In the genomic region with DNA sequence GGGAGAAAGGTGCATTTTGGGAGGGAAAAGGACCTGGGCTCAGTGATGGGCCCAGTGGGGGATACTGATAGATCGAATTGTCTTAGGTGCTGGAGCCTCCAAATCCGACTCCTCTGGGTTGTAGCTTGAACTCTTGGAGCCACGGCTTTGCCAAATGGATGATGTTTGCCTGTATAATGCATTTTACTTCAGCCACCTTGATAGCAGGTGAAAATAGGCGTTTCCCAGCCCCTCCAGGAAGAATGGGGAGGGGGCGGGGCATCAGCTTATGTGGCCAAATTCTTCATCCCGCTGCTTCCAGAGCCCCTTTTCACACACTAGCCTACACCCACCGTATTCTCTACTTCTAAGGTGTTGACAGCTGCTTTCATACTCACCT, we compare ENCODE assay signal across 10 mouse cellular contexts. TPM values are rescaled to one million over a fixed set of nuclear protein-coding genes. Genes with fewer than 3 reads are reported as not detected.
DNase-seq lines count a peak whose midpoint lies in the region; ATAC-seq lines count a peak whose summit lies in the region.
"Had no signal": no experiment of that assay in that cellular context is flagged by ENCODE, and none has a peak within 500 bp of the region (broad histone marks: within the 10 kb centered on the region; RNA-seq: fewer than 3 reads in every experiment).

No protein-coding gene starts in this region.

- H3K4me1 ChIP-seq in heart, embryonic 15.5 days (replicated peaks), result peaks cover 13% of the 10 kb centered on the region
- H3K4me1 ChIP-seq in embryonic facial prominence, embryonic 12.5 days, result peaks cover 31% of the 10 kb centered on the region
- peaks cover 39% of the 10 kb centered on the region for H3K4me1 ChIP-seq in hindbrain, embryonic 12.5 days
- H3K4me1 ChIP-seq in midbrain, embryonic 13.5 days (replicated peaks), result peaks cover 38% of the 10 kb centered on the region

- no peak overlapping the region for H3K27ac ChIP-seq in heart, embryonic 15.5 days
- H3K27ac ChIP-seq in embryonic facial prominence, embryonic 12.5 days, result 0 out of 2 replicates have a peak overlapping the region, but pooled peaks have one; percentile 95
- H3K27ac ChIP-seq in hindbrain, embryonic 12.5 days, result peak overlapping the region; percentile 95; the same call in 1 of the 2 replicates
- H3K27ac ChIP-seq in midbrain, embryonic 13.5 days, result peak overlapping the region; percentile 93; the same call in 1 of the 2 replicates

- H3K9me3 ChIP-seq in heart, embryonic 15.5 days (replicated peaks), result no peaks in the 10 kb centered on the region
- H3K9me3 ChIP-seq in embryonic facial prominence, embryonic 12.5 days, result no peaks in the 10 kb centered on the region
- no peaks in the 10 kb centered on the region for H3K9me3 ChIP-seq in hindbrain, embryonic 12.5 days (replicated peaks)
- no peaks in the 10 kb centered on the region for H3K9me3 ChIP-seq in midbrain, embryonic 13.5 days

- peak overlapping the region; percentile 60 for H3K4me3 ChIP-seq in heart, embryonic 15.5 days
- peak overlapping the region; percentile 77 for H3K4me3 ChIP-seq in embryonic facial prominence, embryonic 12.5 days
- H3K4me3 ChIP-seq in hindbrain, embryonic 12.5 days, result peak overlapping the region; percentile 66
- H3K4me3 ChIP-seq in midbrain, embryonic 13.5 days (replicated peaks), result peak overlapping the region; percentile 74

- WGBS in heart, embryonic 15.5 days, result 25% methylated on average over 7 of the region's 7 CpGs
- 10% methylated on average over 7 of the region's 7 CpGs for WGBS in embryonic facial prominence, embryonic 12.5 days
- 9% methylated on average over 7 of the region's 7 CpGs for WGBS in hindbrain, embryonic 12.5 days
- WGBS in midbrain, embryonic 13.5 days, result 11% methylated on average over 7 of the region's 7 CpGs

- peak overlapping the region; percentile 92 for H3K4me2 ChIP-seq in heart, embryonic 15.5 days
- H3K4me2 ChIP-seq in embryonic facial prominence, embryonic 12.5 days (replicated peaks), result peak overlapping the region; percentile 92
- peak overlapping the region; percentile 74 for H3K4me2 ChIP-seq in hindbrain, embryonic 12.5 days (replicated peaks)
- H3K4me2 ChIP-seq in midbrain, embryonic 13.5 days (replicated peaks), result peak overlapping the region; percentile 84

- ATAC-seq in heart, embryonic 15.5 days (replicated peaks; ENCODE audit: insufficient number of reproducible peaks, insufficient read depth, low FRiP score, low read depth), result no peak
- no peak for ATAC-seq in embryonic facial prominence, embryonic 12.5 days (ENCODE audit: insufficient number of reproducible peaks, insufficient read depth, low FRiP score, low TSS enrichment)
- no peak for ATAC-seq in hindbrain, embryonic 12.5 days (ENCODE audit: low FRiP score)
- no peak for ATAC-seq in midbrain, embryonic 13.5 days

- intact Hi-C loops in heart, postnatal 36 days (cut with DNase I), result no loop called here

- H3K27me3 ChIP-seq in heart, embryonic 15.5 days, result no peaks in the 10 kb centered on the region
- H3K27me3 ChIP-seq in embryonic facial prominence, embryonic 12.5 days, result no peaks in the 10 kb centered on the region
- no peaks in the 10 kb centered on the region for H3K27me3 ChIP-seq in hindbrain, embryonic 12.5 days
- no peaks in the 10 kb centered on the region for H3K27me3 ChIP-seq in midbrain, embryonic 13.5 days

- no peak for DNase-seq in heart, postnatal 36 days
- no peak for DNase-seq in T-cell, adult 2 months (ENCODE audit: low spot score)
- DNase-seq in thymus, postnatal 14 days, result no peak
- DNase-seq in right cerebral cortex, adult 18-20 months, result no peak
- DNase-seq: adrenal gland, adult 8-10 months; lung, adult 18-20 months had no signal

- H3K9ac ChIP-seq in heart, embryonic 15.5 days, result peak overlapping the region; percentile 71; the same call in 1 of the 2 replicates
- peak overlapping the region; percentile 88 for H3K9ac ChIP-seq in embryonic facial prominence, embryonic 12.5 days
- H3K9ac ChIP-seq in hindbrain, embryonic 12.5 days, result peak overlapping the region; percentile 86
- H3K9ac ChIP-seq in midbrain, embryonic 13.5 days (replicated peaks), result peak overlapping the region; percentile 97

- H3K36me3 ChIP-seq in heart, embryonic 15.5 days, result no peaks in the 10 kb centered on the region
- no peaks in the 10 kb centered on the region for H3K36me3 ChIP-seq in embryonic facial prominence, embryonic 12.5 days
- no peaks in the 10 kb centered on the region for H3K36me3 ChIP-seq in hindbrain, embryonic 12.5 days
- no peaks in the 10 kb centered on the region for H3K36me3 ChIP-seq in midbrain, embryonic 13.5 days

RNA-seq across cellular contexts. Expression of gene Gpr161, which starts 12.6 kb away (rescaled TPM):
- polyA plus RNA-seq in heart, embryonic 15.5 days (2015; fragmentation: Nextera tagmentation; extraction: Ambion mirVana), result 0.47 and 0.81 TPM in 2 replicates
- total RNA-seq in heart, postnatal 36 days (2021), result 1 to 10 TPM; 1.3 to 1.8 TPM
- polyA plus RNA-seq in embryonic facial prominence, embryonic 12.5 days (2016; fragmentation: Nextera tagmentation; extraction: Ambion mirVana), result 2.3 and 2.4 TPM in 2 replicates
- 3.0 and 3.6 TPM in 2 replicates for polyA plus RNA-seq in hindbrain, embryonic 12.5 days (2016; fragmentation: Nextera tagmentation; extraction: Ambion mirVana)
- polyA plus RNA-seq in midbrain, embryonic 13.5 days (2015; fragmentation: Nextera tagmentation; extraction: Ambion mirVana), result 3.9 and 4.4 TPM in 2 replicates

RNA-seq across cellular contexts. Expression of gene Tiprl, which starts 46.2 kb away (rescaled TPM):
- 86.6 and 87.5 TPM in 2 replicates for polyA plus RNA-seq in heart, embryonic 15.5 days (2015; fragmentation: Nextera tagmentation; extraction: Ambion mirVana)
- 10 to 100 TPM; 34.0 to 38.0 TPM for total RNA-seq in heart, postnatal 36 days (2021)
- polyA plus RNA-seq in embryonic facial prominence, embryonic 12.5 days (2016; fragmentation: Nextera tagmentation; extraction: Ambion mirVana), result 92.4 and 101 TPM in 2 replicates
- 110 and 116 TPM in 2 replicates for polyA plus RNA-seq in hindbrain, embryonic 12.5 days (2016; fragmentation: Nextera tagmentation; extraction: Ambion mirVana)
- 135 and 136 TPM in 2 replicates for polyA plus RNA-seq in midbrain, embryonic 13.5 days (2015; fragmentation: Nextera tagmentation; extraction: Ambion mirVana)
